Mouse (Mus musculus): ENCODE measurements around the gene Wwp2. TPM values are rescaled to one million over a fixed set of nuclear protein-coding genes. Genes with fewer than 3 reads are reported as not detected.

Gene Wwp2
- polyA plus RNA-seq, 1 experiment from 2014 or later: 25.2 TPM

- TF ChIP-seq CTCF (IDR thresholded peaks at IDR 0.05; ENCODE audit: low read depth): no peak
- TF ChIP-seq EP300 (optimal IDR thresholded peaks at IDR 0.05): no peak
- WGBS: 55% methylated on average over 2 of the region's 2 CpGs
- Histone ChIP-seq H3K4me2 (replicated peaks; ENCODE audit: low read depth) (no peak overlapping the region), H3K4me3 (ENCODE audit: low read depth, low read length) (no peak overlapping the region), H3K9ac (ENCODE audit: low read length) (no peak overlapping the region), H3K27me3 (ENCODE audit: control insufficient read depth, insufficient read depth, low read length) (no peaks in the 10 kb centered on the region), H3K9me3 (ENCODE audit: control insufficient read depth, low read length) (no peaks in the 10 kb centered on the region), H3K36me3 (ENCODE audit: control insufficient read depth, insufficient read depth, low read length) (no peaks in the 10 kb centered on the region), H3K4me1 (replicated peaks; ENCODE audit: control insufficient read depth, insufficient read depth) (0 out of 2 replicates have a peak, but pooled peaks cover 4% of the 10 kb centered on the region), H3K27ac (replicated peaks) (no peak overlapping the region)
- no peak for DNase-seq (ENCODE audit: low spot score)
- ATAC-seq (ENCODE audit: low FRiP score, low TSS enrichment): no peak
Observed at GRCm38 (mm10) chr8:107437711-107438110, 1.5 kb downstream of the Wwp2 start.

GRCm38 (mm10) chr8:107439880-107440625, 3.9 kb downstream of the Wwp2 start:
- H3K36me3 ChIP-seq (ENCODE audit: control insufficient read depth, insufficient read depth, low read length): no peaks in the 10 kb centered on the region
- H3K27me3 ChIP-seq (ENCODE audit: control insufficient read depth, insufficient read depth, low read length): no peaks in the 10 kb centered on the region
- whole genome bisulfite sequencing: 79% methylated on average over 3 of the region's 3 CpGs
- H3K27ac ChIP-seq (replicated peaks): no peak overlapping the region
- H3K4me1 ChIP-seq (replicated peaks; ENCODE audit: control insufficient read depth, insufficient read depth): 0 out of 2 replicates have a peak, but pooled peaks cover 4% of the 10 kb centered on the region
- ATAC-seq (ENCODE audit: low FRiP score, low TSS enrichment): peak; percentile 50
- TF ChIP-seq CTCF (IDR thresholded peaks at IDR 0.05; ENCODE audit: low read depth): no peak
- TF ChIP-seq EP300 (optimal IDR thresholded peaks at IDR 0.05): no peak
- H3K9ac ChIP-seq (ENCODE audit: low read length): no peak overlapping the region
- H3K4me2 ChIP-seq (replicated peaks; ENCODE audit: low read depth): no peak overlapping the region
- no peak overlapping the region for H3K4me3 ChIP-seq (ENCODE audit: low read depth, low read length)
- peak; percentile 31 for DNase-seq (ENCODE audit: low spot score)
- H3K9me3 ChIP-seq (ENCODE audit: control insufficient read depth, low read length): no peaks in the 10 kb centered on the region

DNA sequence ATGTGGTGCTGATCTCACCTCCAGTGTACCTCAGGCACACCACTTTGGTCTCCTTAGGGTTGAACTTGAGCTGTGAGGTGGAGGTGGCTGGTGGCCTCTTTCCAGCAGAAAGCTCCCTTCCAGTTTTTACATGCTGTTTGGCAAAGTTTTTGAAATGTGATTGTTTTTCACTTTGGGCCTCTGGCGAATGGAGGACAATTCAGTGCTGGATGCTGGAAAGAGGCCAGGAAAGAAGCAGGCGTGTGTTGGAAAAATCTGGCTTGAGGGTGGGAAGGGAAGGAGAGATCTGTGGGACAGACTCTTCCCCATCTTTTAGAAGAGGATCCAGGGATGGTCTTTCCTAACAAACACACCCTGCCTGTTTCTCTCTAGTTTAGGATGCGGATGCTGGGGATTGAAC, 8.5 kb downstream of the Wwp2 start:
- Histone ChIP-seq H3K4me3 (ENCODE audit: low read depth, low read length) (no peak overlapping the region), H3K27me3 (ENCODE audit: control insufficient read depth, insufficient read depth, low read length) (no peaks in the 10 kb centered on the region), H3K4me1 (replicated peaks; ENCODE audit: control insufficient read depth, insufficient read depth) (0 out of 2 replicates have a peak, but pooled peaks cover 3% of the 10 kb centered on the region), H3K4me2 (replicated peaks; ENCODE audit: low read depth) (no peak overlapping the region), H3K27ac (replicated peaks) (0 out of 2 replicates have a peak overlapping the region, but pooled peaks have one; percentile 8), H3K36me3 (ENCODE audit: control insufficient read depth, insufficient read depth, low read length) (no peaks in the 10 kb centered on the region), H3K9ac (ENCODE audit: low read length) (no peak overlapping the region), H3K9me3 (ENCODE audit: control insufficient read depth, low read length) (no peaks in the 10 kb centered on the region)
- TF ChIP-seq CTCF (IDR thresholded peaks at IDR 0.05; ENCODE audit: low read depth) (no peak), EP300 (optimal IDR thresholded peaks at IDR 0.05) (no peak)
- ATAC-seq (ENCODE audit: low FRiP score, low TSS enrichment) (no peak), DNase-seq (ENCODE audit: low spot score) (no peak)
- WGBS: 47% methylated on average over 3 of the region's 3 CpGs

GRCm38 (mm10) chr8:107447713-107448112, 11.5 kb downstream of the Wwp2 start:
- TF ChIP-seq EP300 (optimal IDR thresholded peaks at IDR 0.05) (no peak), CTCF (IDR thresholded peaks at IDR 0.05; ENCODE audit: low read depth) (no peak)
- DNase-seq (ENCODE audit: low spot score) (no peak), ATAC-seq (ENCODE audit: low FRiP score, low TSS enrichment) (no peak)
- Histone ChIP-seq H3K4me1 (replicated peaks; ENCODE audit: control insufficient read depth, insufficient read depth) (0 out of 2 replicates have a peak, but pooled peaks cover 3% of the 10 kb centered on the region), H3K9ac (ENCODE audit: low read length) (no peak overlapping the region), H3K27ac (replicated peaks) (no peak overlapping the region), H3K9me3 (ENCODE audit: control insufficient read depth, low read length) (no peaks in the 10 kb centered on the region), H3K36me3 (ENCODE audit: control insufficient read depth, insufficient read depth, low read length) (no peaks in the 10 kb centered on the region), H3K4me2 (replicated peaks; ENCODE audit: low read depth) (no peak overlapping the region), H3K27me3 (ENCODE audit: control insufficient read depth, insufficient read depth, low read length) (no peaks in the 10 kb centered on the region), H3K4me3 (ENCODE audit: low read depth, low read length) (no peak overlapping the region)

DNA sequence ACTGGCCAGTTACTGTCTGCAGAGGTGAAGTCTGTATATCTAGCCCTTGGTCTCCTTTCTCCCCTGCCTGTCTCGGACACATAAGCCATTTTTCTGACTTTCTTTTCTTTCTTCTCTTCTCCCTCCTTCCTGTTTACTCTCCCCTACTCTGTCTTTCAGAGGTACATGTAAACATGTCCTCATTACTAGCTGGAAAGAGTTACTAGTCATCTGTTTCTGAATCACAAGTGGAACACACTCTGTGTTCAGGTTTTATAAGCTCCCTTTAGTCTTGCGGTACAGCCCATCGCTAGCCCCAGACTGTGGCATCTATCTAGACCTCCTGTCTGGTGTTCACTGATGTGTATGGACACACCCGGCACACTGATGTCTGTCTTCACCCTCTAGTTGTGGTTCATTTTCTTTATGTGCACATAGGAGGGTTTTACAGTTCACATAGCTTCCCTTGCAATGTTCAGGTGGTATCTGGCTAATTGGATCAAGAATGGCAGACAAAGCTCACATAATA, 12.3 kb downstream of the Wwp2 start:
- Histone ChIP-seq H3K27ac (replicated peaks) (no peak overlapping the region), H3K4me3 (ENCODE audit: low read depth, low read length) (no peak overlapping the region), H3K4me2 (replicated peaks; ENCODE audit: low read depth) (no peak overlapping the region), H3K4me1 (replicated peaks; ENCODE audit: control insufficient read depth, insufficient read depth) (0 out of 2 replicates have a peak, but pooled peaks cover 3% of the 10 kb centered on the region), H3K9me3 (ENCODE audit: control insufficient read depth, low read length) (no peaks in the 10 kb centered on the region), H3K27me3 (ENCODE audit: control insufficient read depth, insufficient read depth, low read length) (no peaks in the 10 kb centered on the region), H3K36me3 (ENCODE audit: control insufficient read depth, insufficient read depth, low read length) (peaks cover 2% of the 10 kb centered on the region; the same call in 1 of the 2 replicates), H3K9ac (ENCODE audit: low read length) (no peak overlapping the region)
- WGBS: 70% methylated on average over 4 of the region's 4 CpGs
- TF ChIP-seq EP300 (optimal IDR thresholded peaks at IDR 0.05): no peak
- TF ChIP-seq CTCF (IDR thresholded peaks at IDR 0.05; ENCODE audit: low read depth): no peak
- no peak for DNase-seq (ENCODE audit: low spot score)
- ATAC-seq (ENCODE audit: low FRiP score, low TSS enrichment): no peak

DNA sequence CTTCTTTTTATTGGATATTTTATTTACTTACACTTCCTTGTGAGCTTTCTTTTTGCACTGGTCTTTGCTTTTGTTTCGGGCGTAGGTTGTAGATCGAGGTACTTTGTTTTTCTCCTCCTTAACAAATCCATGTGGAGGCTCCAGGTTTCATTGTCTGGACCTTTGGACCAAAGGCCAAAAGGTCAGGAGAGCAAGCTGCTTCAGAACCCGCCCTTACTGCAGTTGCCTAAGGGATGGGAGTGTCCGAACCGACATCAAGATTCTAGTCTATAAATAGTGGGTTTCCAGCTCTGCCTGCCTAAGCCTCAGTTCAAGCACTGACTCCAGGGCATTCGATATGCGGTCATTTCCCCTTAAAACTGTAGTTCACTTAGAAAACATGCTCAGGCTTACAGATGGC, 13.0 kb downstream of the Wwp2 start:
- no peak overlapping the region for H3K4me2 ChIP-seq (replicated peaks; ENCODE audit: low read depth)
- ATAC-seq (ENCODE audit: low FRiP score, low TSS enrichment): 0 out of 2 replicates have a peak, but pooled peaks have one; percentile 30
- no peaks in the 10 kb centered on the region for H3K9me3 ChIP-seq (ENCODE audit: control insufficient read depth, low read length)
- H3K9ac ChIP-seq (ENCODE audit: low read length): no peak overlapping the region
- TF ChIP-seq EP300 (optimal IDR thresholded peaks at IDR 0.05) (no peak), CTCF (IDR thresholded peaks at IDR 0.05; ENCODE audit: low read depth) (no peak)
- no peak for DNase-seq (ENCODE audit: low spot score)
- no peak overlapping the region for H3K27ac ChIP-seq (replicated peaks)
- 57% methylated on average over 8 of the region's 8 CpGs for WGBS
- 0 out of 2 replicates have a peak, but pooled peaks cover 3% of the 10 kb centered on the region for H3K4me1 ChIP-seq (replicated peaks; ENCODE audit: control insufficient read depth, insufficient read depth)
- no peak overlapping the region for H3K4me3 ChIP-seq (ENCODE audit: low read depth, low read length)
- H3K27me3 ChIP-seq (ENCODE audit: control insufficient read depth, insufficient read depth, low read length): no peaks in the 10 kb centered on the region
- H3K36me3 ChIP-seq (ENCODE audit: control insufficient read depth, insufficient read depth, low read length): peaks cover 5% of the 10 kb centered on the region; the same call in 1 of the 2 replicates

All from stomach, postnatal 0 days (tissue).